Mouse (Mus musculus) E14TG2a.4 (cell line): ENCODE measurements at regions not wholly inside any gene's neighbourhood (a gene's known extent, or its start where the extent isn't known, plus 50 kb on each side); places are given as distances from the start of the nearest gene placed in this dataset.

Experiments used
- CTCF ChIP-seq: conservative IDR thresholded peaks from 2 replicates; pipeline ENCODE4 v1.5.1; 2014; ENCODE audit warnings: low read length
- NANOG ChIP-seq: IDR thresholded peaks from 2 replicates; pipeline ENCODE4 v1.6.1; 2014; ENCODE audit warnings: borderline replicate concordance, low read length, mixed read lengths
- POU5F1 ChIP-seq: IDR thresholded peaks from 2 replicates; pipeline ENCODE4 v1.6.1; 2014; ENCODE audit warnings: low read length, borderline replicate concordance

- no peak for TF ChIP-seq CTCF
- TF ChIP-seq POU5F1, result no peak
- no peak for TF ChIP-seq NANOG
Observed at GRCm38 (mm10) chr2:72620182-72620652, 144.3 kb downstream of the Cdca7 start.
